ENCODE assay signal across 8 mouse cellular contexts in the genomic region with DNA sequence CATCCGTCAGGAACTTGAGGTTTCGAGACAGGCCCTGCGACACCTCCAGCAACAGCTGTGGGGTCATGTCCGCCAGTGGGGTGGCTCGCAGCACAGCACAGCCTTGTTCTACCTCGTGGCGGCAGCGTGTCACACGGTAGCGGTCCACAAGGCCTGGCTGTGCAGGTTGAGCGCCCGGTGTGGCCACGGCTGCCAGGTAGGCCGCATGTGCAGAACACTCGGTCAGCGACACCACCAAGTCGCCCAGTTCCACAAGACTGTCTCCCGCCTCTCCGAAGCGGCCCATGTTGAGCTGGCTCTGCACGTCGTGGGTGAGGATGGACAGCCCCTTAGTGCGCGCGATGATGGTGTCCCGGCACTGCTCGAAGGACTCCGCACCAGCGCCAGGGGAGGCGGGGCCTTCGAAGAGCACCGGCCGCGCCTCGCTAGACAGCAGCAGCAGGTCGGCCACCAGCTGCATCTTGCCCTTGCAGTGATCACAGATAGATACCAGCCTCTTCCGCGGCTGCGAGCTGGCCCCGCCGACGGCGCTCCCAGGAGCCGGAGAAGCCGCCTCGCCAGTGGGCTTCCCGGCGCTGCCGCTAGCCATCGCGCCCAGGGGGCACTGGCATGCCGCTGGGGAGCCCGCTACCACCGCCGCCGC. TPM values are rescaled to one million over a fixed set of nuclear protein-coding genes. Genes with fewer than 3 reads are reported as not detected.
A peak's percentile ranks its signal among the peaks of the same experiment; 100 is the strongest.
DNase-seq lines count a peak whose midpoint lies in the region; ATAC-seq and TF ChIP-seq lines count a peak whose summit lies in the region.

No protein-coding gene starts in this region.

- H3K27me3 ChIP-seq in hindbrain, embryonic 14.5 days (ENCODE audit: control insufficient read depth, insufficient read depth, low read length), result no peaks in the 10 kb centered on the region
- no peaks in the 10 kb centered on the region for H3K27me3 ChIP-seq in spleen, adult 2 months (ENCODE audit: control insufficient read depth, insufficient read depth, low read length)

- ATAC-seq in hindbrain, embryonic 14.5 days (ENCODE audit: low FRiP score), result peak; percentile 21; the same call in 1 of the 2 replicates
- peak; percentile 19 for ATAC-seq in megakaryocyte progenitor cell, adult 5-6 weeks (replicated peaks; ENCODE audit: poor library complexity)

- no peak for TF ChIP-seq POLR2A in spleen, adult 2 months (IDR thresholded peaks at IDR 0.05; ENCODE audit: low read depth, low read length)

- H3K27ac ChIP-seq in left cerebral cortex, adult 2 months, result peak overlapping the region; percentile 97
- H3K27ac ChIP-seq in hindbrain, embryonic 14.5 days, result peak overlapping the region; percentile 94
- peak overlapping the region; percentile 87 for H3K27ac ChIP-seq in spleen, adult 2 months (ENCODE audit: insufficient read depth, low read length)

- H3K9ac ChIP-seq in hindbrain, embryonic 14.5 days, result peak overlapping the region; percentile 91

- H3K4me3 ChIP-seq in left cerebral cortex, adult 2 months, result peak overlapping the region; percentile 78
- H3K4me3 ChIP-seq in hindbrain, embryonic 14.5 days (replicated peaks; ENCODE audit: low read length), result peak overlapping the region; percentile 86
- H3K4me3 ChIP-seq in spleen, adult 2 months (ENCODE audit: extremely low read depth, insufficient read depth, insufficient read length), result peak overlapping the region; percentile 82

- 18% methylated on average over 54 of the region's 56 CpGs for WGBS in hindbrain, embryonic 14.5 days
- 31% methylated on average over 56 of the region's 56 CpGs for WGBS in spleen, adult 2 months

- peak; percentile 42 to 54 for DNase-seq in left cerebral cortex, adult 2 months (ENCODE audit: extremely low spot score in 1 of 2, low spot score in 2 of 2)
- no peak for DNase-seq in left cerebral cortex, adult 11 months (ENCODE audit: low spot score)
- DNase-seq in cerebellum, adult 9-11 months, result peak; percentile 68
- peak; percentile 32 to 35 for DNase-seq in frontal cortex, postnatal 14 days (ENCODE audit: low spot score in 2 of 2)
- DNase-seq in hindbrain, embryonic 14.5 days (ENCODE audit: low spot score), result no peak
- DNase-seq in left cerebral cortex, postnatal 36 days (ENCODE audit: low spot score in 2 of 2), result peak; percentile 38 to 67
- peak; percentile 4 to 41 for DNase-seq in spleen, adult 2 months (ENCODE audit: low read depth in 1 of 2, low spot score in 2 of 2)

- peaks cover 4% of the 10 kb centered on the region; the same call in 1 of the 2 replicates for H3K36me3 ChIP-seq in hindbrain, embryonic 14.5 days (replicated peaks; ENCODE audit: control insufficient read depth, insufficient read depth)
- no peaks in the 10 kb centered on the region; the same call in 1 of the 2 replicates for H3K36me3 ChIP-seq in spleen, adult 2 months (ENCODE audit: control insufficient read depth, insufficient read depth, low read length)

- no peaks in the 10 kb centered on the region; the same call in 1 of the 2 replicates for H3K9me3 ChIP-seq in hindbrain, embryonic 14.5 days (ENCODE audit: control insufficient read depth, low read length)

- H3K4me1 ChIP-seq in hindbrain, embryonic 14.5 days (replicated peaks; ENCODE audit: control insufficient read depth, insufficient read depth, low read length), result peaks cover 53% of the 10 kb centered on the region
- H3K4me1 ChIP-seq in spleen, adult 2 months (ENCODE audit: control insufficient read depth, insufficient read depth, insufficient read length), result peaks cover 11% of the 10 kb centered on the region

- no peak for TF ChIP-seq CTCF in left cerebral cortex, adult 2 months (IDR thresholded peaks at IDR 0.05)
- TF ChIP-seq CTCF in spleen, adult 2 months (IDR thresholded peaks at IDR 0.05; ENCODE audit: extremely low read depth, insufficient read depth, insufficient read length, insufficient replicate concordance), result no peak

- intact Hi-C loops in left cerebral cortex, adult 2 months (cut with DNase I), result no loop called here
- intact Hi-C loops in left cerebral cortex, postnatal 36 days (cut with DNase I), result loop anchor here (10.0 kb wide), 2 partner anchors 218 to 318 kb away; no protein-coding TSS in a partner anchor

- H3K4me2 ChIP-seq in hindbrain, embryonic 14.5 days (replicated peaks), result peak overlapping the region; percentile 90

RNA-seq across cellular contexts. Expression of a gene that starts 1.4 kb away (rescaled TPM):
- total RNA-seq in left cerebral cortex, adult 2 months (2021), result 10 to 100 TPM; 22.8 to 26.9 TPM
- polyA plus RNA-seq in hindbrain, embryonic 14.5 days (2014; fragmentation: Nextera tagmentation; extraction: Ambion mirVana), result 13.0 and 15.4 TPM in 2 replicates
- total RNA-seq in left cerebral cortex, postnatal 36 days (2021), result 10 to 100 TPM; 21.5 to 27.9 TPM
- total RNA-seq in megakaryocyte progenitor cell, adult 5-6 weeks (2015), result 8.3 and 9.3 TPM in 2 replicates
- total RNA-seq in megakaryocyte progenitor cell, adult 5-6 weeks (2017), result 4.9 and 5.0 TPM in 2 replicates
- 23.5 and 38.9 TPM in 2 replicates for polyA plus RNA-seq in spleen, adult 2 months (2012; rRNA removed)

RNA-seq across cellular contexts. Expression of a gene that starts 1.5 kb away (rescaled TPM):
- 10 to 100 TPM; 53.5 to 60.4 TPM for total RNA-seq in left cerebral cortex, adult 2 months (2021)
- 55.8 and 56.1 TPM in 2 replicates for polyA plus RNA-seq in hindbrain, embryonic 14.5 days (2014; fragmentation: Nextera tagmentation; extraction: Ambion mirVana)
- total RNA-seq in left cerebral cortex, postnatal 36 days (2021), result 10 to 100 TPM; 55.9 to 60.9 TPM
- 32.4 and 37.6 TPM in 2 replicates for total RNA-seq in megakaryocyte progenitor cell, adult 5-6 weeks (2015)
- total RNA-seq in megakaryocyte progenitor cell, adult 5-6 weeks (2017), result 61.0 and 61.2 TPM in 2 replicates
- polyA plus RNA-seq in spleen, adult 2 months (2012; rRNA removed), result 5.4 and 6.2 TPM in 2 replicates

Comparison
In these comparisons a context has a peak if more than half of its experiments do, and no peak if none do; other contexts are left out.
1. DNase-seq: peak in left cerebral cortex, adult 2 months (2 of 2), cerebellum, adult 9-11 months (single experiment), frontal cortex, postnatal 14 days (2 of 2), left cerebral cortex, postnatal 36 days (2 of 2) and spleen, adult 2 months (2 of 2); none in left cerebral cortex, adult 11 months (single experiment) and hindbrain, embryonic 14.5 days (single experiment).
2. Peak in every context shown above with its lines, with median percentiles within 50 percentile points of each other: H3K27ac ChIP-seq and H3K4me3 ChIP-seq.